Mouse (Mus musculus) lung, embryonic 15.5 days (tissue): Measurements from ENCODE around the gene Gna12. TPM values are rescaled to one million over a fixed set of nuclear protein-coding genes. Genes with fewer than 3 reads are reported as not detected.
A peak's percentile ranks its signal among the peaks of the same experiment; 100 is the strongest.

ENCODE experiments used
- ATAC-seq: fragments of 200-750 bp; cut with Nextera tagmentation; 2 replicates; pipeline ENCODE4 v1.8.0; 2017; ENCODE audit warnings: moderate number of reproducible peaks, borderline replicate concordance; ENCODE audit not compliant: low FRiP score, low TSS enrichment; ENCODE audit errors: extremely low read depth
- H3K27ac ChIP-seq: fragments of 300-500 bp; sonication (generic); 2 replicates; pipeline ENCODE4 v1.5.1; 2015; ENCODE audit warnings: moderate library complexity, mild to moderate bottlenecking, inconsistent platforms
- H3K27me3 ChIP-seq: fragments of 300-500 bp; sonication (generic); 2 replicates; pipeline ENCODE4 v1.6.1; 2015; ENCODE audit warnings: inconsistent platforms
- H3K36me3 ChIP-seq: fragments of 300-500 bp; sonication (generic); 2 replicates; pipeline ENCODE4 v1.6.1; 2015; ENCODE audit warnings: inconsistent platforms
- H3K4me1 ChIP-seq: fragments of 300-500 bp; sonication (generic); 2 replicates; pipeline ENCODE4 v1.6.1; 2015; ENCODE audit warnings: inconsistent platforms
- H3K4me2 ChIP-seq: fragments of 300-500 bp; sonication (generic); 2 replicates; pipeline ENCODE4 v1.6.1; 2015; ENCODE audit warnings: inconsistent platforms, mild to moderate bottlenecking, moderate library complexity
- H3K4me3 ChIP-seq: fragments of 300-500 bp; sonication (generic); 2 replicates; pipeline ENCODE4 v1.5.1; 2015; ENCODE audit warnings: mild to moderate bottlenecking, inconsistent platforms
- H3K9ac ChIP-seq: fragments of 300-500 bp; sonication (generic); 2 replicates; pipeline ENCODE4 v1.6.1; 2015; ENCODE audit warnings: inconsistent platforms
- H3K9me3 ChIP-seq: fragments of 300-500 bp; sonication (generic); 2 replicates; pipeline ENCODE4 v1.6.1; 2016; ENCODE audit warnings: inconsistent platforms
- WGBS: fragments of 180-500 bp; shearing (Covaris S2); methylation state at CpG from one replicate; pipeline ENCODE4 v1.1.7; 2015; 5-methylcytosine and 5-hydroxymethylcytosine counted together
- polyA plus RNA-seq: library from polyadenylated mRNA; unstranded; fragments of >200 nt; fragmentation: Nextera tagmentation; extraction: Ambion mirVana; gene quantifications from 2 replicates; pipeline ENCODE4 v1.2.1, GENCODE M21; 2015

Gna12 gene
- polyA plus RNA-seq = 50.9 and 59.9 TPM in 2 replicates

GRCm38 (mm10) chr5:140830314-140831063 lies at the start of gene Gna12:
Gene Gna12 (minus strand): TSS chr5:140830431.
- Histone ChIP-seq H3K27ac (peak within 1 kb of the TSS; percentile 85), H3K4me2 (peak within 1 kb of the TSS; percentile 94), H3K9me3 (no peaks in the 10 kb centered on the region), H3K36me3 (no peaks in the 10 kb centered on the region), H3K4me3 (peak within 1 kb of the TSS; percentile 92), H3K9ac (peak within 1 kb of the TSS; percentile 71), H3K27me3 (no peaks in the 10 kb centered on the region), H3K4me1 (peaks cover 31% of the 10 kb centered on the region)
- WGBS = under 1% methylated on average over 43 of the region's 49 CpGs
- ATAC-seq = peak; percentile 98

GRCm38 (mm10) chr5:140878644-140879043 lies 48.4 kb upstream of the Gna12 start:
- no peak overlapping the region for H3K4me3 ChIP-seq
- H3K27ac ChIP-seq = no peak overlapping the region
- no peaks in the 10 kb centered on the region for H3K36me3 ChIP-seq
- H3K9me3 ChIP-seq = no peaks in the 10 kb centered on the region
- no peaks in the 10 kb centered on the region for H3K27me3 ChIP-seq
- H3K4me1 ChIP-seq = peaks cover 3% of the 10 kb centered on the region; the same call in 1 of the 2 replicates
- no peak overlapping the region for H3K4me2 ChIP-seq
- ATAC-seq = no peak
- no peak overlapping the region for H3K9ac ChIP-seq
- 67% methylated on average over 6 of the region's 6 CpGs for WGBS

DNA sequence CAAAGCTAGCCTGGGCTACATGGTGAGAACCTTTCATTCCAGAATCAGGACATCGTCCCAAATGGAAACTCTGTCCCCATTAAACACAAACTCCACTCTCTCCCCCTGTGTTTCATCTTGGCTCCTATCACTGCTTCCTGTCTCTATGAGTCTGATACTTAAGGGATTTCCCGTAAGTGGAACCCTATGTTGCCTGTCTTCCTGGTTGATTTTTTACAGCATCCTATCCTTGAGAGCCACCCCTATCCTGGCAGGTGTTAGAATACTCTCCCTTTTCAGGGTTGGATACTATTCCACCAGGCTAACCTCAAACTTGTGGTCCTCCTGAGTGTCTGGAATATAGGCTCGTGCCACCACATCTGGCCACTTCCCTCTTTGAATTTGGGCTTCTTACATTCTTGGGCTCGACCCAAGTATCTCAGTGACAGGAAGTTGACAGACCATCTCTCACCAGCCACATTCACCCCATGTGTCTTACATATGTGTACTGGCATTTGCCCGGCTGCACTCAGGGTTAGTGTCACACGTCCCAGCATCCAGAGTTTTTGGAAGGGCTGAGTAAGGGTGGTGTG lies 43.6 kb upstream of the Gna12 start:
- H3K9me3 ChIP-seq = no peaks in the 10 kb centered on the region
- no peak overlapping the region for H3K4me3 ChIP-seq
- H3K27ac ChIP-seq = peak overlapping the region; percentile 43; the same call in 1 of the 2 replicates
- H3K36me3 ChIP-seq = no peaks in the 10 kb centered on the region
- H3K4me1 ChIP-seq = peaks cover 28% of the 10 kb centered on the region
- no peak for ATAC-seq
- no peak overlapping the region for H3K9ac ChIP-seq
- 48% methylated on average over 6 of the region's 6 CpGs for WGBS
- H3K4me2 ChIP-seq = peak overlapping the region; percentile 45
- H3K27me3 ChIP-seq = no peaks in the 10 kb centered on the region

DNA sequence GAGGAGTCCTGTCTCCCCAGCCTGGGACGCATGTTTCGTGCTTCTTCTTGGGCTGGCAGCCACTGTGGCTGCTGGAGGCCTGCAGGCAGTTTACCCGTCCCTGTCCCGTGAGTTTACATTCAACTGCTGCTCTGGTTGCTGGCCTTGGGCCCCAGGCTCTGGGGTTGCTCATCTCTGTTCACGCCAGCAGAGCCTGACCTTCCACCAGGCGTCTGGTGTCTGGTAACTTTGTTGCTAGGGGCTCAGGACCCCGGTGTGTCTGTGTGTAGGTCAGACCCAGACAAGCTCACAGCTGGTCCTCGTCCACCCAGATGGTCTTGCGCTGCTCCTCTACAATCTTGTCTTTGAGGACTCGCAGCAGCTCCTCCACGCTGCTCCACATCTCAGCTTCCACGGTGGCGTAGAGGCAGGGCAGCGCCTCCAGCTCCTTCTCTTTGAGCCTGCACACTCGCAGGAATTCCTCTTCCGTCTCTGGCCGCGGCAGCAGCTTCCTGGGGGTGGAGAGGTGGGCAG lies 42.9 kb upstream of the Gna12 start:
- no peaks in the 10 kb centered on the region for H3K9me3 ChIP-seq
- ATAC-seq = peak; percentile 40; the same call in 1 of the 2 replicates
- 8% methylated on average over 18 of the region's 18 CpGs for WGBS
- H3K4me1 ChIP-seq = peaks cover 28% of the 10 kb centered on the region
- H3K9ac ChIP-seq = peak overlapping the region; percentile 3; the same call in 1 of the 2 replicates
- H3K36me3 ChIP-seq = no peaks in the 10 kb centered on the region
- H3K27ac ChIP-seq = peak overlapping the region; percentile 43
- peak overlapping the region; percentile 45 for H3K4me2 ChIP-seq
- no peaks in the 10 kb centered on the region for H3K27me3 ChIP-seq
- H3K4me3 ChIP-seq = no peak overlapping the region

DNA sequence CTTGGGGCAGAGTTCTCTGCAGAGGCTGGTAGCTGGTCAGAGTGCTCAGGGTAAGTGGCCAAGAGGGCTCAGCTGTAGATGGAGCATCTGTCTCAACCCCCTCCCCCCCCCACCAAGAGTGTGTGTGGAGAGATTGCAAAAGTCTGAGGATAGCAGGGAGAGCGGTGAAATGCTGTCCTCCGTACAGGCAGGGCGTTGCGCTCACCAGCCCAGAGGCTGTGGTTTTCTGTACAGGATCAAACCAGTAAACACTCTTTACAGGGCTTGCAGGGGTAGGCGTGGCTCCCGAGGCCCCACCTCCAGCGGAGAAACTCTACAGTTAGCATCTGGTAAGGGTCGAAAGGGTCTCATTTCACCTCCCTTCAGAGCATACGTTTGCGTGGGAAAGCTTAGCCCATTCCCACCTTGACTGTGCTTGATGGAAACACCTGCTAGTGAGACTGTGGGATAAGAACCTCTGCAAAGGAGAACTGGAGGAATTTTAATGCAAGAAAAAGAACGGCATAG lies 42.4 kb upstream of the Gna12 start:
- no peaks in the 10 kb centered on the region for H3K27me3 ChIP-seq
- peak overlapping the region; percentile 43; the same call in 1 of the 2 replicates for H3K27ac ChIP-seq
- WGBS = 6% methylated on average over 11 of the region's 11 CpGs
- ATAC-seq = peak; percentile 58; the same call in 1 of the 2 replicates
- no peak overlapping the region for H3K9ac ChIP-seq
- no peaks in the 10 kb centered on the region for H3K9me3 ChIP-seq
- no peak overlapping the region for H3K4me3 ChIP-seq
- H3K4me1 ChIP-seq = peaks cover 28% of the 10 kb centered on the region
- no peaks in the 10 kb centered on the region for H3K36me3 ChIP-seq
- H3K4me2 ChIP-seq = peak overlapping the region; percentile 45

DNA sequence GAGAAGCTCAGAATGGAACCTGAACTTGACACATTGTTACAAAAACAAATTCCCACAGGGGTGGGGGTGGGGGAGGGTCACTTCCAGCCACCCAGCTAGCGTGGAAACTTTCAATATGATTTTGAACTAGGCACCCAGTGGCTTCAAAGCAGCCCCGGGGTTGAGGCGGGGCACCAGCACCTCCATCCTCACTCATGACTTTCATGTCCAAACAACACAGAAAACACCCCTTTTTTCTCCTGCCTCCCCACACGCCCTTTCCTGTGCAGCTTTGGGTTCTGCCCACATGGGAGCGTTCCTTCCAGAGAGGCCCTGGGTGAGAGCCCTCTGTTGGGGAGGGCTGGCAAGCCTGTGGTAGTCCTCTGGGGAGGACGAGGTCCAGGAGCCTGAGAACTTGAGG lies 41.0 kb upstream of the Gna12 start:
- no peak overlapping the region for H3K4me2 ChIP-seq
- H3K27me3 ChIP-seq = no peaks in the 10 kb centered on the region
- no peak overlapping the region for H3K4me3 ChIP-seq
- no peak for ATAC-seq
- no peaks in the 10 kb centered on the region for H3K9me3 ChIP-seq
- no peak overlapping the region for H3K9ac ChIP-seq
- no peaks in the 10 kb centered on the region for H3K36me3 ChIP-seq
- WGBS = 40% methylated on average over 6 of the region's 6 CpGs
- H3K27ac ChIP-seq = no peak overlapping the region
- H3K4me1 ChIP-seq = peaks cover 28% of the 10 kb centered on the region

DNA sequence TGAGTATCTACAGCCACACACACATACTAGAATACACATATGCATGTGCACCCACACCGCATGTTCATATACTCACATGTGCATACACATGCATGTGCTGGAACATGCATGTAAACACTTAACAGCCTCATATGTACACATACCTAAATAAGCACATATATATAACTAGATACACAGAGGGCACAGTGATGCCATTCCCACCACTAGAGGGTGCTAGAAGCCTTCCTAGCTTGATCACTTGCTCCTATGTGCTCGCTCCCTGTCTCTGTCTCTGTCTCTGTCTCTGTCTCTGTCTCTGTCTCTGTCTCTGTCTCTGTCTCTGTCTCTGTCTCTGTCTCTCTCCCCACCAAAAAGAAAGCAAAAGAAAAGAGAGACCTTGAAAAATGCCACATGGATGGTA lies 38.8 kb upstream of the Gna12 start:
- ATAC-seq = no peak
- no peaks in the 10 kb centered on the region for H3K36me3 ChIP-seq
- H3K4me2 ChIP-seq = no peak overlapping the region
- peaks cover 28% of the 10 kb centered on the region for H3K4me1 ChIP-seq
- no peaks in the 10 kb centered on the region for H3K9me3 ChIP-seq
- no peak overlapping the region for H3K4me3 ChIP-seq
- no peaks in the 10 kb centered on the region for H3K27me3 ChIP-seq
- H3K9ac ChIP-seq = no peak overlapping the region
- 74% methylated on average over 2 of the region's 2 CpGs for WGBS
- H3K27ac ChIP-seq = no peak overlapping the region

- H3K4me1 ChIP-seq = no peaks in the 10 kb centered on the region
- no peak overlapping the region for H3K9ac ChIP-seq
- no peaks in the 10 kb centered on the region for H3K36me3 ChIP-seq
- H3K9me3 ChIP-seq = no peaks in the 10 kb centered on the region
- WGBS = 80% methylated on average over 5 of the region's 5 CpGs
- no peaks in the 10 kb centered on the region for H3K27me3 ChIP-seq
- no peak overlapping the region for H3K4me2 ChIP-seq
- no peak for ATAC-seq
- H3K4me3 ChIP-seq = no peak overlapping the region
- H3K27ac ChIP-seq = no peak overlapping the region
Measured at GRCm38 (mm10) chr5:140859730-140860129, 29.5 kb upstream of the Gna12 start.

- H3K4me2 ChIP-seq = no peak overlapping the region
- peaks cover 3% of the 10 kb centered on the region; the same call in 1 of the 2 replicates for H3K4me1 ChIP-seq
- no peak overlapping the region for H3K27ac ChIP-seq
- H3K27me3 ChIP-seq = no peaks in the 10 kb centered on the region
- 85% methylated on average over 3 of the region's 3 CpGs for WGBS
- ATAC-seq = no peak
- no peaks in the 10 kb centered on the region for H3K36me3 ChIP-seq
- H3K9ac ChIP-seq = no peak overlapping the region
- no peak overlapping the region for H3K4me3 ChIP-seq
- no peaks in the 10 kb centered on the region for H3K9me3 ChIP-seq
Measured at GRCm38 (mm10) chr5:140858335-140858734, 28.1 kb upstream of the Gna12 start.

GRCm38 (mm10) chr5:140857432-140858154 lies 27.4 kb upstream of the Gna12 start:
- no peaks in the 10 kb centered on the region for H3K36me3 ChIP-seq
- 56% methylated on average over 8 of the region's 8 CpGs for whole genome bisulfite sequencing
- no peak overlapping the region for H3K4me2 ChIP-seq
- H3K9ac ChIP-seq = no peak overlapping the region
- no peaks in the 10 kb centered on the region for H3K27me3 ChIP-seq
- no peaks in the 10 kb centered on the region for H3K9me3 ChIP-seq
- no peak overlapping the region for H3K4me3 ChIP-seq
- no peak for ATAC-seq
- H3K27ac ChIP-seq = no peak overlapping the region
- peaks cover 3% of the 10 kb centered on the region; the same call in 1 of the 2 replicates for H3K4me1 ChIP-seq

DNA sequence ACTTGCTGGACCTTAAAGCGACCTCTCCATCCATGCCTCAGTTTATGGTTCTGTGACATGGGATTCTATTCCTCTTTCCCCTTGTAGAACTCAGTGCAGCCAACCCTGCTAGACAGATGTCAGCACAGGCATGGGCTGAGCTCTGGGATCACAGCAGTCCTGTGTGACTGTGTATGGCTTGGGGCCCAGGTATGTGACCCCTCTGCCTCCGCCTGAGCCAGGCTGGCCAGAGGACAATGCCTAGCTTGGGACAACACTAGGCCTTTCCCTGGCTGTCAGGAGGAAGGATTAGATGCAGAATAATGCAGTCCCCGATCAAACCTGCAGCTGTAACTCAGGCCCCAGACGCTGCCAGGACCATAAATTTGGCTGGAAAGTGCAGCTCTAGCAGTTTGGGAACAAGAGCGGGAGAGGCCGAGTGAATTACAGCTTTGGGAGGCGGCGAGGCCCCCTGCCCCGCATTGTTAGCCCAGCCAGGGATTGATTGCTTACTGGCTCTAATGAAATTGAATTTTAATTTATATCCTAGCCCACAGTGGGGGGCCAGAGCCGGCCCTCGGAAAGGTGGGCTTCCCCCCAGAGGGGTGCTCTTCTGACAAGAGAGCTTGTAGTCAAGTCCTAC lies 25.8 kb upstream of the Gna12 start:
- Histone ChIP-seq H3K27ac (no peak overlapping the region), H3K9me3 (no peaks in the 10 kb centered on the region), H3K4me3 (no peak overlapping the region), H3K4me2 (no peak overlapping the region), H3K9ac (no peak overlapping the region), H3K36me3 (no peaks in the 10 kb centered on the region), H3K27me3 (no peaks in the 10 kb centered on the region), H3K4me1 (peaks cover 3% of the 10 kb centered on the region; the same call in 1 of the 2 replicates)
- no peak for ATAC-seq
- WGBS = 63% methylated on average over 11 of the region's 11 CpGs
